Comparison of ENCODE assay signal across 11 mouse cellular contexts in the genomic region with DNA sequence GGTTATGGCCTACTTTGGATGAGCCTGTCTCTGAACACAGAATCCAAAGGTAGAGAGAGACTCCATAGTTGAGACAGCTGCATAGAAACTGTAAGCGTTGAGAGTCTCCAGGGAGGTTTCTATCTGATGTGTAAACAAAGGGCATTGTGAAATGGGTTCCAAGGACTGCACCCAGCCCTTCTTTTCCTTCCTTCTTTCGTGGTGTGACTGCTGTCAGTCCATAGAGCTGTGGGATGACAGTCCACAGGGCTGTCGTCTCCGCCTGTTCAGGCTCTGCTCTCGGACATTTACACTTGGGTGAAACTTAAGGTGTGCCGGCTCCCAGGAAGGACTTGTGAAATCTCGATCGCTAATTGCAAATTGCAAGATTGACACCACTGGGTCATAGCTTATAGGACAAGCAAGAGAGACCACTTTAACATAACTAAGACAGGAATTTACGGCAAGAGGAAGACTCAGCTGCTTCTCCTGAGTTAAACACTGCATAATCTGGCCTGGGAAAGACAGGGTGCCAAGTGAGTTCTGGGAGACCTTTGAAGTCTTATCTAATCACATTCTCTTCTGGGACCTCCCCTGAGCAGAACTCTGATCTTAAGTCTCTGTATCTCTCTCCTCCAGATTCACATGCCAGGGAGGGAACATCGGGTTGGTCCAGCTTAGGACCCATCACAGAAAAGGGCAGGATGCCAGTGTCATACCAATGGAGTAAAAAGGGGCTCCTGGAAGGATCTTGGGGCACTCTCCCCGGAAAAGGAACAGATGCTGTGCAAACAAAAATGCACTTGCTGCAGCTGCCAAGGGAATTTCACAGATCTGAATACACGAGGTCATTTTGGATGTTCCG. TPM values are rescaled to one million over a fixed set of nuclear protein-coding genes. Genes with fewer than 3 reads are reported as not detected.
DNase-seq lines count a peak whose midpoint lies in the region; ATAC-seq and TF ChIP-seq lines count a peak whose summit lies in the region.
"Had no signal": no experiment of that assay in that cellular context is flagged by ENCODE, and none has a peak within 500 bp of the region (broad histone marks: within the 10 kb centered on the region; RNA-seq: fewer than 3 reads in every experiment).

No protein-coding gene starts in this region.

- no peaks in the 10 kb centered on the region for H3K27me3 ChIP-seq in liver, embryonic 11.5 days (replicated peaks; ENCODE audit: control insufficient read depth, insufficient read depth, low read length)
- no peaks in the 10 kb centered on the region for H3K27me3 ChIP-seq in heart, embryonic 13.5 days (replicated peaks)
- no peaks in the 10 kb centered on the region for H3K27me3 ChIP-seq in lung, embryonic 14.5 days (ENCODE audit: insufficient read depth, low read length)
- no peaks in the 10 kb centered on the region for H3K27me3 ChIP-seq in stomach, embryonic 15.5 days (replicated peaks)
- H3K27me3 ChIP-seq: hindbrain, embryonic 15.5 days had no signal

- H3K9ac ChIP-seq in liver, embryonic 11.5 days (ENCODE audit: low read depth, low read length), result no peak overlapping the region
- H3K9ac ChIP-seq in heart, embryonic 13.5 days, result peak overlapping the region; percentile 37
- H3K9ac ChIP-seq in lung, embryonic 14.5 days, result no peak overlapping the region
- H3K9ac ChIP-seq in stomach, embryonic 15.5 days, result no peak overlapping the region
- H3K9ac ChIP-seq: hindbrain, embryonic 15.5 days had no signal

- H3K4me1 ChIP-seq in liver, embryonic 11.5 days (replicated peaks; ENCODE audit: control insufficient read depth, insufficient read depth, low read length), result peaks cover 29% of the 10 kb centered on the region
- H3K4me1 ChIP-seq in heart, embryonic 13.5 days, result peaks cover 58% of the 10 kb centered on the region
- peaks cover 30% of the 10 kb centered on the region for H3K4me1 ChIP-seq in lung, embryonic 14.5 days (ENCODE audit: insufficient read depth)
- peaks cover 15% of the 10 kb centered on the region; the same call in 1 of the 2 replicates for H3K4me1 ChIP-seq in stomach, embryonic 15.5 days
- H3K4me1 ChIP-seq: hindbrain, embryonic 15.5 days had no signal

- H3K36me3 ChIP-seq in liver, embryonic 11.5 days (ENCODE audit: control insufficient read depth, insufficient read depth, low read length), result no peaks in the 10 kb centered on the region
- H3K36me3 ChIP-seq in heart, embryonic 13.5 days, result no peaks in the 10 kb centered on the region
- H3K36me3 ChIP-seq in lung, embryonic 14.5 days (ENCODE audit: insufficient read depth), result no peaks in the 10 kb centered on the region
- H3K36me3 ChIP-seq in stomach, embryonic 15.5 days, result no peaks in the 10 kb centered on the region
- H3K36me3 ChIP-seq: hindbrain, embryonic 15.5 days had no signal

- no peak overlapping the region for H3K27ac ChIP-seq in liver, embryonic 11.5 days (ENCODE audit: low read depth, low read length)
- H3K27ac ChIP-seq in heart, embryonic 13.5 days (replicated peaks), result peak overlapping the region; percentile 71
- H3K27ac ChIP-seq in lung, embryonic 14.5 days (ENCODE audit: low read depth), result 0 out of 2 replicates have a peak overlapping the region, but pooled peaks have one; percentile 13
- H3K27ac ChIP-seq in stomach, embryonic 15.5 days, result peak overlapping the region; percentile 31; the same call in 1 of the 2 replicates
- H3K27ac ChIP-seq: hindbrain, embryonic 15.5 days had no signal

- WGBS in liver, embryonic 11.5 days, result 20% methylated on average over 13 of the region's 13 CpGs
- 12% methylated on average over 13 of the region's 13 CpGs for WGBS in heart, embryonic 13.5 days
- 16% methylated on average over 13 of the region's 13 CpGs for WGBS in lung, embryonic 14.5 days
- WGBS in stomach, embryonic 15.5 days, result 31% methylated on average over 13 of the region's 13 CpGs

- ATAC-seq in liver, embryonic 11.5 days (replicated peaks; ENCODE audit: low FRiP score), result no peak
- ATAC-seq in heart, embryonic 13.5 days (ENCODE audit: extremely low read depth, insufficient number of reproducible peaks, low FRiP score, low TSS enrichment), result no peak
- ATAC-seq in lung, embryonic 14.5 days (ENCODE audit: insufficient read depth), result peak; percentile 48; the same call in 1 of the 2 replicates
- ATAC-seq in stomach, embryonic 15.5 days (ENCODE audit: insufficient read depth, low FRiP score, low read depth), result peak; percentile 40; the same call in 1 of the 2 replicates

- DNase-seq in liver, embryonic 11.5 days (ENCODE audit: low spot score), result no peak
- DNase-seq in liver (no peak), MN1 (ENCODE audit: low spot score) (no peak)
- DNase-seq in lung, embryonic 14.5 days, result peak; percentile 53
- DNase-seq in right cerebral cortex, postnatal 14 days, result no peak
- no peak for DNase-seq in right cerebral cortex, postnatal 10 days (ENCODE audit: low spot score in 2 of 2)
- DNase-seq: adrenal gland, adult 8-10 months; cerebellum, postnatal 10 days had no signal

- TF ChIP-seq CTCF in lung, embryonic 14.5 days (IDR thresholded peaks at IDR 0.05; ENCODE audit: low read depth), result no peak

- H3K4me3 ChIP-seq in liver, embryonic 11.5 days (ENCODE audit: low read depth, low read length), result no peak overlapping the region
- H3K4me3 ChIP-seq in heart, embryonic 13.5 days, result no peak overlapping the region
- no peak overlapping the region for H3K4me3 ChIP-seq in lung, embryonic 14.5 days (ENCODE audit: low read depth, low read length)
- no peak overlapping the region for H3K4me3 ChIP-seq in stomach, embryonic 15.5 days (replicated peaks)
- H3K4me3 ChIP-seq: hindbrain, embryonic 15.5 days had no signal

- no peaks in the 10 kb centered on the region for H3K9me3 ChIP-seq in liver, embryonic 11.5 days (ENCODE audit: control insufficient read depth, low read length)
- no peaks in the 10 kb centered on the region for H3K9me3 ChIP-seq in heart, embryonic 13.5 days
- no peaks in the 10 kb centered on the region for H3K9me3 ChIP-seq in lung, embryonic 14.5 days (ENCODE audit: low read depth, low read length)
- no peaks in the 10 kb centered on the region for H3K9me3 ChIP-seq in stomach, embryonic 15.5 days
- H3K9me3 ChIP-seq: hindbrain, embryonic 15.5 days had no signal

- H3K4me2 ChIP-seq in liver, embryonic 11.5 days, result peak overlapping the region; percentile 6
- H3K4me2 ChIP-seq in heart, embryonic 13.5 days, result peak overlapping the region; percentile 36
- 0 out of 2 replicates have a peak overlapping the region, but pooled peaks have one; percentile 7 for H3K4me2 ChIP-seq in lung, embryonic 14.5 days
- H3K4me2 ChIP-seq in stomach, embryonic 15.5 days, result no peak overlapping the region
- H3K4me2 ChIP-seq: hindbrain, embryonic 15.5 days had no signal

RNA-seq across cellular contexts. Expression of a gene that starts 11.5 kb away (rescaled TPM):
- 65.0 and 69.0 TPM in 2 replicates for polyA plus RNA-seq in liver, embryonic 11.5 days (2014; fragmentation: Nextera tagmentation; extraction: Ambion mirVana)
- polyA plus RNA-seq in heart, embryonic 13.5 days (2015; fragmentation: Nextera tagmentation; extraction: Ambion mirVana), result 120 and 121 TPM in 2 replicates
- polyA plus RNA-seq in lung, embryonic 14.5 days (2014; fragmentation: Nextera tagmentation; extraction: Ambion mirVana), result 119 and 123 TPM in 2 replicates
- 89.0 and 96.1 TPM in 2 replicates for polyA plus RNA-seq in stomach, embryonic 15.5 days (2015; fragmentation: Nextera tagmentation; extraction: Ambion mirVana)

Comparison
In these comparisons a context has a peak if more than half of its experiments do, and no peak if none do; other contexts are left out.
1. ATAC-seq: peak in lung, embryonic 14.5 days (single experiment) and stomach, embryonic 15.5 days (single experiment); none in liver, embryonic 11.5 days (single experiment) and heart, embryonic 13.5 days (single experiment).